In the genomic region with DNA sequence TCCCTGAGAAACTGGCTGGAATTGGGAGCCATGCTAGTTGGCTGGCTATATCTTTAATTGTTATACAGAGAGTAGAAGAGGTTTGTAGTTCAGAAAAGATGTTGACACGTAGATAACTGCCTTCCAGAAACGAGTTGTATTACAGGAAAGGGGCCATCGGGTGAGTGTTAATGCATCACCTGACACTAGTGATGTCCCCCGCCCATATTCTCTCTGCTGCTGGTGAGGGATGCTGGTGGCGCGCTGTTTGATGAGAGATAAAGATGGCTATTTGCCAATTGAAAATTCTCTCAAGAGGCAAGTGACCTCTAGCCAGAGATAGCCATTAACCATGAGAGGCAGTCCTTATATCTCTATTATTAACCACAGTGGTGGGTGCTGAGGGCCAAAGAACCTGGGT, we compare ENCODE assay signal across 25 mouse cellular contexts. TPM values are rescaled to one million over a fixed set of nuclear protein-coding genes. Genes with fewer than 3 reads are reported as not detected.
"Had no signal": no experiment of that assay in that cellular context is flagged by ENCODE, and none has a peak within 500 bp of the region (broad histone marks: within the 10 kb centered on the region; RNA-seq: fewer than 3 reads in every experiment).

No protein-coding gene starts in this region.

- H3K27ac ChIP-seq: heart, embryonic 10.5 days; heart, embryonic 13.5 days; heart, embryonic 15.5 days; hindbrain, embryonic 13.5 days; hindbrain, embryonic 15.5 days; hindbrain, postnatal 0 days; limb, embryonic 13.5 days; limb, embryonic 15.5 days; liver, embryonic 12.5 days; liver, embryonic 14.5 days had no signal

- H3K9me3 ChIP-seq: heart, embryonic 10.5 days; heart, embryonic 13.5 days; heart, embryonic 15.5 days; hindbrain, embryonic 13.5 days; hindbrain, embryonic 15.5 days; limb, embryonic 13.5 days; limb, embryonic 15.5 days; liver, embryonic 12.5 days had no signal

- H3K9ac ChIP-seq: heart, embryonic 13.5 days; heart, embryonic 15.5 days; hindbrain, embryonic 13.5 days; hindbrain, embryonic 15.5 days; limb, embryonic 13.5 days; limb, embryonic 15.5 days; liver, embryonic 12.5 days; liver, embryonic 14.5 days had no signal

- H3K4me1 ChIP-seq: hindbrain, embryonic 13.5 days; hindbrain, embryonic 15.5 days had no signal

- H3K4me2 ChIP-seq: heart, embryonic 13.5 days; heart, embryonic 15.5 days; hindbrain, embryonic 13.5 days; hindbrain, embryonic 15.5 days; limb, embryonic 13.5 days; limb, embryonic 15.5 days; liver, embryonic 12.5 days had no signal

- H3K27me3 ChIP-seq: heart, embryonic 15.5 days; hindbrain, embryonic 13.5 days; hindbrain, embryonic 15.5 days; limb, embryonic 13.5 days; limb, embryonic 15.5 days; liver, embryonic 12.5 days had no signal

- DNase-seq: gastrocnemius, postnatal 14 days; gastrocnemius, postnatal 36 days; heart, adult 18-20 months; heart, postnatal 14 days; heart, postnatal 36 days; kidney, adult 11 months; kidney, adult 8-10 months; kidney, postnatal 10 days; layer of hippocampus, adult 9-11 months; layer of hippocampus, postnatal 36 days; left cerebral cortex, postnatal 4 days had no signal

- H3K4me3 ChIP-seq: heart, embryonic 10.5 days; heart, embryonic 13.5 days; heart, embryonic 15.5 days; hindbrain, embryonic 13.5 days; hindbrain, embryonic 15.5 days; limb, embryonic 13.5 days; limb, embryonic 15.5 days; liver, embryonic 12.5 days had no signal

- H3K36me3 ChIP-seq: heart, embryonic 10.5 days; heart, embryonic 13.5 days; heart, embryonic 15.5 days; hindbrain, embryonic 15.5 days; limb, embryonic 13.5 days; limb, embryonic 15.5 days; liver, embryonic 12.5 days had no signal

- ATAC-seq: hindbrain, postnatal 0 days; intestine, embryonic 16.5 days; liver, embryonic 12.5 days had no signal

RNA-seq across cellular contexts. Expression of gene Cd160, which starts 23.4 kb away (rescaled TPM):
- polyA plus RNA-seq: heart, postnatal 0 days had no signal

RNA-seq across cellular contexts. Expression of gene Pdzk1, which starts 23.5 kb away (rescaled TPM):
- polyA plus RNA-seq: heart, embryonic 15.5 days; hindbrain, embryonic 11.5 days; hindbrain, embryonic 13.5 days; limb, embryonic 11.5 days; limb, embryonic 13.5 days had no signal
